Mouse (Mus musculus): Measurements from ENCODE around the gene Ubap2.

DNA sequence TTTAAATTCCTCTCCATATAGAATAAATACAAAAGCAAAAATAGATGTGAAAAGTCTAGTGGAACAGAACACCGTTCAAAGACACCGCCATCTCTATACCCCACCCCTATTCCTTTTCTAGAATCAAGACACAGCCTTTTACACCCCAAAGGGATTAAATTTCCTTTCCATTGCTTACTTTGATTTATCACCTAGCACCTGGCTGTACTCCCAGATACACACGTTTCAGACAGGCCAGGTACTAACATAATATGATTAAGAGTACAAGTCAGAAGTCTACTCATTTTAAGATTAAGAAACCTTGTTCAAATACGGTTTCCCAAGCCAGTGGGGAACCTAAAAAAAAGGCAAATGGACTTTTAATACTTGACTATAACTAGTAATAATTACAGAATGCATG lies 8.6 kb downstream of the Ubap2 start:
- no peak for TF ChIP-seq EP300 (IDR thresholded peaks at IDR 0.05; ENCODE audit: low read depth)
- TF ChIP-seq CTCF (IDR thresholded peaks at IDR 0.05; ENCODE audit: low read depth): no peak

Data from heart, postnatal 0 days (tissue).